Mouse (Mus musculus) hindbrain, embryonic 11.5 days (tissue): Measurements from ENCODE around the gene Fam185a. TPM values are rescaled to one million over a fixed set of nuclear protein-coding genes. Genes with fewer than 3 reads are reported as not detected.

Source experiments
- ATAC-seq: fragments of 200-750 bp; cut with Nextera tagmentation; 2 replicates; pipeline ENCODE4 v1.8.0; 2017; ENCODE audit warnings: mild to moderate bottlenecking, moderate TSS enrichment, moderate library complexity; ENCODE audit not compliant: low FRiP score
- DNase-seq: peaks from one replicate; pipeline ENCODE4 v3.0.0-alpha.2; 2015; ENCODE audit warnings: low spot score
- H3K27ac ChIP-seq: fragments of 300-500 bp; sonication (generic); 2 replicates; pipeline ENCODE4 v1.5.1; 2014; ENCODE audit warnings: mild to moderate bottlenecking, low read depth, low read length
- H3K27me3 ChIP-seq: fragments of 300-500 bp; sonication (generic); 2 replicates; pipeline ENCODE4 v1.6.1; 2014; ENCODE audit warnings: mild to moderate bottlenecking, low read length, moderate library complexity, mixed read lengths; ENCODE audit not compliant: control insufficient read depth, insufficient read depth
- H3K36me3 ChIP-seq: fragments of 300-500 bp; sonication (generic); 2 replicates; pipeline ENCODE4 v1.6.1; 2014; ENCODE audit warnings: mild to moderate bottlenecking, low read length, moderate library complexity, mixed read lengths; ENCODE audit not compliant: control insufficient read depth, insufficient read depth
- H3K4me1 ChIP-seq: fragments of 300-500 bp; sonication (generic); replicated peaks from 2 replicates; pipeline ENCODE4 v1.6.1; 2014; ENCODE audit warnings: low read length, mixed read lengths; ENCODE audit not compliant: control insufficient read depth, insufficient read depth
- H3K4me2 ChIP-seq: fragments of 300-500 bp; sonication (generic); replicated peaks from 2 replicates; pipeline ENCODE4 v1.6.1; 2014; ENCODE audit warnings: mild to moderate bottlenecking, low read depth, low read length
- H3K4me3 ChIP-seq: fragments of 300-500 bp; sonication (generic); 2 replicates; pipeline ENCODE4 v1.5.1; 2014; ENCODE audit warnings: low read depth, low read length
- H3K9ac ChIP-seq: fragments of 300-500 bp; sonication (generic); 2 replicates; pipeline ENCODE4 v1.6.1; 2014; ENCODE audit warnings: low read depth, low read length
- H3K9me3 ChIP-seq: fragments of 300-500 bp; sonication (generic); 2 replicates; pipeline ENCODE4 v1.6.1; 2016; ENCODE audit warnings: low read length; ENCODE audit not compliant: control insufficient read depth
- WGBS: fragments of 180-500 bp; shearing (Covaris S2); extraction: QIAGEN DNeasy Blood & Tissue Kit; methylation state at CpG from one replicate; pipeline ENCODE4 v1.1.7; 2014; 5-methylcytosine and 5-hydroxymethylcytosine counted together
- polyA plus RNA-seq: library from polyadenylated mRNA; unstranded; fragments of >200 nt; fragmentation: Nextera tagmentation; extraction: Ambion mirVana; gene quantifications from 2 replicates; pipeline ENCODE4 v1.2.1, GENCODE M21; 2014

The Fam185a gene
- polyA plus RNA-seq, 1 experiment from 2014 or later: 5.7 TPM

DNA sequence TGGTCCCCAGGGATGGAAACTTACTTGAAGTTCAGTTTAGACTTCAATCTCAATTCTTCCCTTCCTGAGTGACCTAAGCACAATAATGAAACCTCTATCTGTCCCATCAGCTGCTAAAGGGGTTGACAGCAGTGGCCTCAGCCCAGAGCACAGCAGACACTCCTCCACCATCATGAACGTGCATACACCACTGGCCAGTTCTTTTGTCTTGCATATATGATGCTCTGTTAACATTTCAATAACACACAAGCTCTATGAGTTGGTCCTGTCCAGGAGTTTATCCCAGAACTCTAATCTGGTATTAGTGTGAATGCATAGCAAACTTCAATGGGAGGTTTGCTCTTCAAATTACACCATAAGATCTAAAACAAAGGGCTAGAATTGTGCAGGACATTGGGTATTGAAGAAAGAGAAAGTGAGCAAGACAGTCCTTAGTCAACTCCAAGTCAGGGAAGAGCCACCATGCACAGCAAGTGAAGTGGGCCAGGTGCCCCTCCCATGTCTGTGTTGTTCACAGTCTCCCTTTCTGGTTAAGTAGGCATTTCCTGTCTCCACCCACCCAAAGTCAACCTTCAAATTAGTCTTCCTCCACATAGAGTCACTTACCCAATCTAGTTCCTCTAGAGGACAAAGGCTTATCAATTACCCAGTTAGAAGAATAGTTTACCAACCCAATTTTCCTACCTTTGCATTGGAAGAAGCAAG lies 10.5 kb upstream of the Fam185a start:
- no peak overlapping the region for H3K4me2 ChIP-seq
- ATAC-seq: no peak
- H3K4me3 ChIP-seq: no peak overlapping the region
- H3K27ac ChIP-seq: no peak overlapping the region
- H3K36me3 ChIP-seq: no peaks in the 10 kb centered on the region
- H3K9me3 ChIP-seq: no peaks in the 10 kb centered on the region
- 59% methylated on average over 1 of the region's 1 CpGs for WGBS
- no peak for DNase-seq
- H3K27me3 ChIP-seq: no peaks in the 10 kb centered on the region
- H3K4me1 ChIP-seq: no peaks in the 10 kb centered on the region
- no peak overlapping the region for H3K9ac ChIP-seq

DNA sequence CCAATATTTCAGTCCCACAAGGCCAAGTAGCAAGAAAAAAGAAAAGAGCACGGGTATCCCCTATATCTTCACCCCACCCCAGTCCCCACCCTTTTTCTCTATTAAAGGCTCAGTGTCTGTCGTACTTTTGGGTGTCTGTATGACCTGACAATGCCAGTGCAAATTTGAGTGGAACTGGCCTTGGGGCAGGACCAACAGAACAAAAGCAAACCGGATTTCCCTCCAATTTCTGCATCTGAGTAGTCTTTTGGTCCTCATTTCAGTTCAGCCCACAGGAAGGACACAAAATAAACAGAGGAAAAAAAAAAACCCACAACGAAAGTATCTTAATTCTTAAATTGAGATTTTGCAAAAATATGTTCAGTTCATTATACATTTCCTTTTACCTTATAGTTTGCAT lies 6.1 kb upstream of the Fam185a start:
- H3K4me2 ChIP-seq: no peak overlapping the region
- no peak overlapping the region for H3K27ac ChIP-seq
- no peaks in the 10 kb centered on the region for H3K4me1 ChIP-seq
- WGBS: 79% methylated on average over 4 of the region's 4 CpGs
- H3K4me3 ChIP-seq: no peak overlapping the region
- no peaks in the 10 kb centered on the region for H3K36me3 ChIP-seq
- ATAC-seq (no peak), DNase-seq (no peak)
- H3K9me3 ChIP-seq: no peaks in the 10 kb centered on the region
- no peaks in the 10 kb centered on the region for H3K27me3 ChIP-seq
- H3K9ac ChIP-seq: no peak overlapping the region

DNA sequence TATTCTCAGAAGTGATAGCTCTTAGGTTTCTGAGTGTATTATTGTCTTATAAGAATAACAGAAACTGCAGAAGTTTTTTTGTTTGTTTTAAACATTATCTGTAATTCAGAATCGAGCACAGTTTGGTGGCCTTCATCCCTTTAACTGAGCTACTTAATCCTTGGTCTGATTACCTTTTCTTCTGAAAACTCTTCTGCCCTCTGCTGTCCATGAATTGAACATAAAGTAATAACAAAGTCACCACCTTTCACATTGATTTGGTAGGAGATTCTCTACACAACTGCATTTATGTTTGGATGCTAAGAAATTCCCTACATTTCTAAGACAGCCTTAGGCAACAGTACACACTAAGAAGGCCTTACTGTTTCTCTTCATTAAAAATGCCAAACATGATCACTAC lies 4.1 kb upstream of the Fam185a start:
- Histone ChIP-seq H3K36me3 (no peaks in the 10 kb centered on the region), H3K4me1 (no peaks in the 10 kb centered on the region), H3K9me3 (no peaks in the 10 kb centered on the region), H3K27ac (no peak overlapping the region), H3K4me2 (no peak overlapping the region), H3K4me3 (no peak overlapping the region), H3K27me3 (no peaks in the 10 kb centered on the region), H3K9ac (no peak overlapping the region)
- WGBS: 51% methylated on average over 1 of the region's 1 CpGs
- peak; percentile 19 for DNase-seq
- no peak for ATAC-seq

DNA sequence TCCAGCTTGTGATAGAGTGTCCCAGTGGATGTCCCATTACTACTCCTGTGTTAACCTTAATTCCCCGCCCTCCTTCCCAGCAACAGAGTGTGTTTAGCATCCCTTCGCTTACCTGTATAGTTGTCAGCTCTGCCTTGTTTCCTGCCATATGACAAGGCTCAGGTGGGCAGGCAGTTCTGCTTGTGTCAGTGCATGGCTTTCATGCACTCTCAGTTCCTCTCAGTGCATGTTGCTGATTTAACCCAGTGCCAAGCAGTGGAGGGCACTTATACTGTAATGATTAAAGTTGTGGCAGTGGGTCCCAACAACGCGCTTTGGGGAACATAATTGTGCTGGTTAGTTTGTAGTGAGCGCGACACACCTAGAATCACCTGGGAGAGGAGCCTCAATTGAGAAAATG lies 1.9 kb downstream of the Fam185a start:
- no peak overlapping the region for H3K4me3 ChIP-seq
- no peak overlapping the region for H3K27ac ChIP-seq
- WGBS: 94% methylated on average over 6 of the region's 6 CpGs
- H3K27me3 ChIP-seq: no peaks in the 10 kb centered on the region
- no peak overlapping the region for H3K9ac ChIP-seq
- H3K4me1 ChIP-seq: no peaks in the 10 kb centered on the region
- no peak for DNase-seq
- no peaks in the 10 kb centered on the region for H3K36me3 ChIP-seq
- ATAC-seq: no peak
- no peak overlapping the region for H3K4me2 ChIP-seq
- no peaks in the 10 kb centered on the region for H3K9me3 ChIP-seq

DNA sequence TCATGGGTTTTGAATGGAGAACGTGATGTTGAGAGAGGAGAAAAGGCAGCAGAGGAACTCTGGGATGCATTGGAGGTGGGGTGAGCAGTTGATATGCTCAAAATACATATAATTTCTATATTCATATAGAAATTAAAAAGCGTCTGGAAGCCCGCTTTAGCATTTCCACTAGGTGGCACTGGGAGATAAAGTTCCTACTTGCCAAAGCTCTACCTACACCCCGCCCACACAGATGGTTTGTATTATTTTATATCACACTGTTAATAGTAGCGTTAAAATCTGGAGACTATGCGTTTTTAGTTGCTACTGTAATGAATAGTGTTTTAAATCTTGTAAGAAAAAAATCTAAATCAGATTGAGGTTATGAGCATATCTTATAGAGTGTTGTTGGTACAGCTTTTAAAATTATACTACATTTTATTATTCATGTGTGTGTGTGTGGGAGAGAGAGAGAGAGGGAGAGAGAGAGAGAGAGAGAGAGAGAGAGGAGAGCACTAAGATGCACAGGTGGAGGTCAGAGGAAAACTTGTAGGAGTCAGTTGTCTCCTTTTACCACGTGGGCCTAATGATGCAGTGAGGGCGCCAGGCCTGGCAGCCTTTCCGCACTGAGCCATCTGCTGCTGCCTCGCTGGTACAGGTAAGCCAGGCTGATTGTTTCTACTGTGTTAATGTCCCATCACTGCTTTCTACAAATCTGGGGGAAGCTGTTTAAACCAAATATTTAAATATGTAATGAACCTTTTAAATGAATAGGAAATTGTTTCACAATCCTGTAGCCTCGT lies 9.6 kb downstream of the Fam185a start:
- Histone ChIP-seq H3K27ac (no peak overlapping the region), H3K36me3 (no peaks in the 10 kb centered on the region), H3K4me1 (no peaks in the 10 kb centered on the region), H3K9ac (no peak overlapping the region), H3K9me3 (no peaks in the 10 kb centered on the region), H3K4me2 (no peak overlapping the region), H3K4me3 (no peak overlapping the region), H3K27me3 (no peaks in the 10 kb centered on the region)
- DNase-seq: peak; percentile 31
- 81% methylated on average over 11 of the region's 11 CpGs for WGBS
- ATAC-seq: no peak

DNA sequence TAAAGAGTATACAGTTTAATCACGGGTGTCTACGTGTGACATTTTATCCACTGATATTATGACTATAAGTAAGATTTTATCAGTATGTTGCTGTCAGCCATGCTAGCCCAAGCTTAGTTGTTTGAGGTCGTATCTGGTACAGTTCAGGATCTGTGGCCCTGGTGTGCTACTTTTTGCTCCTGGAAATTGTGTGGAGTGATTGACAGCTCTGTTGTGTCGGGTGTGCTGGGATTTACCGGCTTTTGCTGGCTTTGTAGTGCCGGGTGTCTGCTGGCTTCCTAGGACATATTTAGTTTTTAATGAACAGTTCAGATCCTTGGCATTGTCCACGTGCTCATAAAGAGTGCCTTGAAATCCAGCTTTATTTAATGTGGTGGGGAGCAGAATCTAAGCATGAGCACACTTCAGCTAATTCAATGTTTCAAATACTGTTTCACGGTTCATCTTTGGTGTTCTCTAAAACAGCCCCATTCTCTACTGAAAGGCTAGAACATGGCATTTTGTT lies 11.8 kb downstream of the Fam185a start:
- Histone ChIP-seq H3K4me2 (no peak overlapping the region), H3K27ac (no peak overlapping the region), H3K36me3 (no peaks in the 10 kb centered on the region), H3K9ac (no peak overlapping the region), H3K27me3 (no peaks in the 10 kb centered on the region), H3K4me3 (no peak overlapping the region), H3K4me1 (no peaks in the 10 kb centered on the region), H3K9me3 (no peaks in the 10 kb centered on the region)
- DNase-seq: no peak
- ATAC-seq: no peak
- 61% methylated on average over 8 of the region's 8 CpGs for WGBS

DNA sequence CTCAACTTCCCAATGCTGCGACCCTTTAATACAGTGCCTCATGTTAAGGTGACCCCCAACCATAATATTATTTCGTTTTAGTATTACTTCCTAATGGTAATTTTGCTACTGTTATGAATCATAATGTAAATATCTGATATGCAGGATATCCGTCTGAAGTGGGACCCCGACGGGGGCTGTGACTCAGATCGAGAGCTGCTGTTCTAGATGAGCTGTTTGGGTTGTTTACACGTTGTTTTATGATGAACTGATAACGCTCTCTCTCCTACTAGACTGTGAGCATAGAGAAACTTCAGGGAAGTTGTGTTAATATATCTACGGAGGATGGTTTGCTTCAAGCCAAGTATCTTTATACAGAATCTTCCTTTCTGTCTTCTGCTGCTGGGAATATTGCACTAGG lies 13.7 kb downstream of the Fam185a start:
- DNase-seq (no peak), ATAC-seq (no peak)
- Histone ChIP-seq H3K9me3 (no peaks in the 10 kb centered on the region), H3K27me3 (no peaks in the 10 kb centered on the region), H3K9ac (no peak overlapping the region), H3K4me3 (no peak overlapping the region), H3K36me3 (no peaks in the 10 kb centered on the region), H3K27ac (no peak overlapping the region), H3K4me2 (no peak overlapping the region), H3K4me1 (no peaks in the 10 kb centered on the region)
- WGBS: 94% methylated on average over 9 of the region's 9 CpGs

DNA sequence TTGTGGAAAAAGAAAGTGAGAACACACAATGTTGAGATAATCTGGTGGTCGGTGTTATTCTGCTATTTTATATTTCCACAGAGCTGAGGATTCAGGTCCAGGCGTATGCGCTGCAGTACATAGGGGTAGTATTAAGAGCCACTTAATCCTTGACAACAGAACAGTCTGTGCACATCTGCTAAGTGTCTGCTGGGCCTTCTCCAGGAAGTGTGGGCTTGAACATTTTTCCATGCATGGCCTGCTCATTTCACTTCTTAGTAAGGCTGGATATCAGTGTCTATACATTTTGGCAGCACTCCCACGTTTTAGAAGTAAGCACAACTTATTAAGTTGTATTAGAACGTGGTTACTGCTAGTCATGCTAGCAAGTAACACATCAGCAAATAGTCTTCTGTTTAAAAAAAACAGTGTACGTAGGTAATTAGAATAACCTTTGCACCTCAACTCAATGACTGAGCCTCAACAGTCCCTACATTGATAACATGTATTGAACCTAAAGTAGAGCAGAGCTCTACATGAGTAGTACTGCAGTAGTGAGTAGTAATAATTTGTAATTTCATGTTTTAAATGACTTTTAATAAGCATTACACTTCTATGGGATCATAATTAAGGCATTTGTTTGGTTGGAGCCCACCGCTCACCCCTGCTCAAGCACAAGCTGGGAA lies 14.8 kb downstream of the Fam185a start:
- Histone ChIP-seq H3K27ac (no peak overlapping the region), H3K4me2 (no peak overlapping the region), H3K9ac (no peak overlapping the region), H3K4me1 (no peaks in the 10 kb centered on the region), H3K4me3 (no peak overlapping the region), H3K36me3 (no peaks in the 10 kb centered on the region), H3K27me3 (no peaks in the 10 kb centered on the region), H3K9me3 (no peaks in the 10 kb centered on the region)
- ATAC-seq: no peak
- 94% methylated on average over 7 of the region's 7 CpGs for WGBS
- DNase-seq: no peak
